Mouse (Mus musculus) heart, postnatal 4 days (tissue): ENCODE measurements around the gene Mtmr10. TPM values are rescaled to one million over a fixed set of nuclear protein-coding genes. Genes with fewer than 3 reads are reported as not detected.

Experiments used
- DNase-seq: peaks from one replicate; pipeline ENCODE4 v3.0.0; 2021
- total RNA-seq, 2 experiments: library from RNA; stranded (reverse); gene quantifications; 2 replicates each; pipeline ENCODE4 v1.2.3; 2021

Mtmr10 gene
- total RNA-seq, 2 experiments from 2014 or later = 13.5 to 13.8 TPM

DNA sequence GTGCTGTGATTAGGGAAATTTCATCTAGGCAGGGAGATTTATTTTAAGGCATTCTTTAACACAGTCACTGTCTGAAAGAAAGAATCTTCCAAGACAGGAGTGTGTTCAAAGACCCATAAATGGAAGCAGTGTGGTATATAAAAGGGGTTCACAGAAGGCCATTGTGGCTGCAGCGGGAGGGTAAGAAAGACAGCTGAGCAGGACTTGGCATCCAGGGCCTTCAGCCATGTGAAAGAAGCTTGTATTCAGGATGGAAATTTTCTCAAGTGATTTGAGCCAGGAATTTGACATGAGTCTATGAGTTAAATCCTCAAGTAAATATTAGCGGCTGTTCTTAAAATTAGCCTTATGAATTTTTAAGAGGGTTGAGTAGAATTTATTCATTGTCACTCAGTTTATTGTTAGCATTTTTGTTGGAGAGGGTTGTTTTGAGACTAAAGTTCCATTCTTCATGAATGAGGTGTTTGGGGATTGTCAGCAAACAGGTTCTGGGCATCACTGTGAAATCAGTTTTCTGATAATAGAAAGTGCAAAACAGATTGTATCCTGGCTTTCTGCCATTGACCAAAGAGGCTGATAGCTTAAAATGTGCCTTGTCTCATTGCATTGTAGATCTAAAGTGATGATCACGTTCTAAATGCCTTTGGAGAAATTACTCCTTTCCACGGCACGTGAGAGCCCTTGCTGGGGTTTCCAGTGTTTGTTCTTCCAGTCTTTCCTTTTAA is 9.0 kb downstream of the Mtmr10 start:
- no peak for DNase-seq

DNA sequence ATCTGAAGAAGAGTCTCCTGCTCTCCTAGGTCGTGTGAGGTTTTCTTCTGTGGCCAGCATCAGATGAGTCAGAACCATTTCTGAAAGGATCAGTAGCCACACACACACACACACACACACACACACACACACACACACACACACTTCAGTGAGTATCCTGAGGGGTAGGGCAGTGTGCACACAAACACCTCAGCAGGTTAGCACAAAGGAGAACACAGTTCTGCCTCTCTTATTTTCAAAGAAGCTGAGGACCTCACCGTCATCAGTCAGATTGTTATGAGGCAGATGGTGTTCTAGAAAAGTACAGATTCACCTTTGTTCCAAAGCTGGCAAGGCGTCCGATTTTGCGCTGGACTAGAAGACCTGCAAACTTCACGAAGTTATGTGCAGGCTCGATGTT is 22.8 kb downstream of the Mtmr10 start:
- DNase-seq = no peak

DNA sequence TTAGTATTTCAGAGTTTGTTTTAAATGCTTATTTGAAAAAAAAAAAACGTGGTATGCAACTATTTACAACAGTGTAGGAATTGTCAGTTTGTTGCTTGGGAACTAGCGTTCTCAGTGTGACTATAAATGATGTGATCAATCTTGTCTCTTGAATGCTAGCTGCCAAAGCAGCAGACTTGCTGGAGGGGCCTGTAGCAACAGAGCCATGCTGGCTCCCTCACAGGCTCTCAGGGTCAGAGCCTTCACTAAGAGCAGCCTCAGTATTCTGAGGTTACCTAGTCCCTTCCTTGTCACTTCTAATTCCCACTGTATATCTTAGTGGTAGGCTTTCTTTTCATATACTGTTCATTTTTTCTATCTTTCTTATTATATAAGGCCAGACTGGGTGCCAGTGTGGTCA is 23.3 kb downstream of the Mtmr10 start:
- DNase-seq = no peak

DNA sequence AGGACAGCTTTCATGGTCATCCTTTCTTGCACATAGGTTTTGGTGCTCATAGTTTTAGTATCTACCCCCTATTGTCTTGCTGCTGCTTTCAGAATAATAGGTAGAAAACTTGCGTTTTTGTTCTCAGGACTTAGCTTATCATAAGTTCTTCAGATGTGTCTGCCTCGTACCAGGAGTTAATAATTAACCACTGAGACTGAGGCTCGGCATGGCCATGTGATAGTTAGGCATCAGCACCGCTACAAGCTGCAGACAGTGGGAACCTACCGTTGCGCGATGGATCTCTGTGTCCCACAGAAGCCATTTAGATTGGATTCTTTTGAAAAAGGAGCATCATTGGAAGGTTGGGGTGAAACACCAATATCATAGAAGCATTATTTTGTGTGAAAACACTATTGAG is 25.4 kb downstream of the Mtmr10 start:
- no peak for DNase-seq

DNA sequence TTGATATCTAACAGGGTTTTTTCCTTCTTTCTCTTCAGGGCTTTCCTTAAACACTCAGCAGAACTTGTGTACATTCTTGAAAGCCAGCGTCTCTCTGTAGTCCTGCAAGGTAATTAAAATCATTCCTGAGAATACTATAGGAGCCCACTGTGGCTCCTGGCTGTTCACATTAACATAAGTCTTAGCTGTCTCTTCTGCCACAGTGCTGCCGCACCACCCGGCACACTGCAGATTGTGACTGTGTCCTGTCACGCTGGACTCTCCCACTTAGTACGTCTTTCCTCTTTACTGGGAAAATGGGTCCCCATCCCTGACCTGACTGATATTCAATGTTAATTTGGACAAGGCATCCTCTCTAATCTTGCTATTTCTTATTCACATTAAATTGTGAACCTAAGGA is 33.7 kb downstream of the Mtmr10 start:
- no peak for DNase-seq

DNA sequence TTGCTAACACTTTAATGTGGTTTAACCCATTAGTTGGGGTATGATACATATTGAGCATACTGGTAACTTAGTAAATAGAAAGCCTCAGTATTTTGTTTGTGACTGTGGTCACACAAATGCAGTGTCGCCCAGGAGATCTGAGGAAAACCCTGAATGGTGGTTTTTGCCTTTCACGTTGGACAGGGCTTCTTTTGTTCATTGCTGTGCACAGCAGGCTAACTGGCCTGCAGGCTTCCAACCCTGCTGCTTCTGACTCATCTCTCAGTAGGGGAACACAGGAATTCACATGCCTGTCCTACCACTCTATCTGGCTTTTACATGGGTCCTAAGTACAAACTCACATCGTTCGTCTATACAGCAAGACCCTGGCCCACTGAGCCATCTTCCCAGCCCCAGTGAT is 34.2 kb downstream of the Mtmr10 start:
- DNase-seq = no peak

DNA sequence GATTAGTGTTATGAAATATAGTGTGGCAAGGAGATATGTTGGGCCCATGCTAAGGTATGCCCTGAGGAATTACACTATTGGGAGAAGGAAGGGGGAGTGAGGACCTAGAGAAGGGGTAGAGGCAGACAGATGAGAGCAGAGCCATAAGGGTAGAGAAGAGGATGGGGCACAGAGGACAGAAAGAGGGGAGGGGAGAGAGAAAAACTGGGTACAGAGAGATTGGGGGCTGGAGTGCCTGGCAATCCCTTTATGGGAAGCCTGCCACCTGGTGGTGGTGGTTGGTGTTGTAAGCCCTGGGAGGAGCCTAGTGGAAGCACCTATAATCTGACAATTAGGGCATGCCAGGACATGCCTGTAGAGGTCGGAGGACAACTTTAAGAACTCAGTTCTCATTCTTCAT is 39.4 kb downstream of the Mtmr10 start:
- peak; percentile 91 for DNase-seq

DNA sequence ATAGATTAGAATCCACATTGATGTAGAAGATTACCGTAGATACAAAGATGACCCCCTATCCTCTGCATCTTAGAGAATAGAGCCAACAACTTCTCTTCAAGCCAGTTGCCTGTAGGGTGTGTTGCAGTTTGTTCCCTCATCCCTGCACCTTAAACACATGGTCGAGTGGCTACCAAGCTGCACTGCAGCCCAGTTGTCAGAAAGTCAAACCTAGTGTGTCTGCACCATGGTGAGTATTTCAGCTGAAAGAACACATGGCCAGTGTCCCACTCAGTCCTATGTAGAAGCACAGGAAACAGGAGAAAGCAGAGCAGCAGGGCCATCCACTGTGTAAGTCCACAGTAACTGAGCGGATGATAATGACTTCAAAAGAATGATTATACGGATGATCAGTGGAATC is 40.0 kb downstream of the Mtmr10 start:
- DNase-seq = no peak

DNA sequence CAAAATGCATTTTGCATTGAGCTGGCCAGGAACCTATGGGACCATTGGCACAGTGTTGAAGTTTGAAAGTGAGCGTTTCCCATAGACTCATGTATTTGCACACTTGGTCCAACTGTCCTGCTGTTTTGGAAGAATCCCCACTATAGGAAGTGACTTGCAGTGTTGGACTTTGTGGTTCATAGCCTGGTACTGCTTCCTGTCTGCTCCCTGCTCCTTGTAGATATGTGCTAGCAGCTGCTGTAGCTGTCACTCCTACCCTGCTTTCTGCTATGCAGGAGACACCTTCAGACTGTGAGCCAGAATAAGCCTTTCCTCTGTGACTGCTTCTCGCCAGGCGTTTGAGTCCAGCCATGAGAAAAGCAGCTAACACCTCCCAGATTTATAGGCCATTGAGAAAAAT is 43.9 kb downstream of the Mtmr10 start:
- no peak for DNase-seq

DNA sequence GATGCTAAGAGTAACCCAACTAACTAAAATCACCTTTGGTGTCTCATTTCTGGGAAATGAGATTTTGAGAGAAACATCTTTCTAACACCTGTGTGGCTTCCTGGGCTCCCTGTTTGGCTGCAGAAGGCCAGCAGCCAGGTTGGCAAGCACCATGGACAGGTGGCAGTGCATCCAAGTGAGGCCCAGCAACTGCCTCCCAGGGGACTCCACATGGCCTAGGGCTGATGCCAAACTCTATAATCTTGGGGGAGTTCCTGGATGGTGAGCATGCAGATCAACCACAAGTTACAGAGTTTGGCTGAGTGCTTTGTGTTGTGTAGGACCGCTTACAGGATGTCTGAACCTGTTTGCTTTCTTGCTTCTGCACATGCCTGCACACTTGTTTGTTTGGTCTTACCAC is 45.2 kb downstream of the Mtmr10 start:
- DNase-seq = no peak

DNA sequence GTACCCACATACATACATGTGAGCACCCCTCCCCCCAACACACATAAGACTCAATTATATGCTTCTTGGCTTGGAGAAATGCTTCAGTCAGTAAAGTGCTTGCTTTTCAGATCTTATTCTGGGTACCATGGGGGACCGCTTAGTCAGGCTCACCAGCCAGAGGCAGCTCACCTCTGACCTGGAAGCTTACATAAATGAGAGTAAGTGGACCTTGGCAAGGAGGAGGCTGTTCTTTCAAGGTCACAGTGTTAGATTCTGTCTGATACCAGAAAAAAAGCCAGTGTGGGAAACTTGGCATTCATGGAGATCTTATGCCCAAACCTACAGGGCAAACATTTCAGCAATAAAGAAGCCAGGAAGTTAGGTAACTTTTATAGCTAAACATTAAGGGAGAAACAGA is 60.4 kb downstream of the Mtmr10 start:
- DNase-seq = no peak

DNA sequence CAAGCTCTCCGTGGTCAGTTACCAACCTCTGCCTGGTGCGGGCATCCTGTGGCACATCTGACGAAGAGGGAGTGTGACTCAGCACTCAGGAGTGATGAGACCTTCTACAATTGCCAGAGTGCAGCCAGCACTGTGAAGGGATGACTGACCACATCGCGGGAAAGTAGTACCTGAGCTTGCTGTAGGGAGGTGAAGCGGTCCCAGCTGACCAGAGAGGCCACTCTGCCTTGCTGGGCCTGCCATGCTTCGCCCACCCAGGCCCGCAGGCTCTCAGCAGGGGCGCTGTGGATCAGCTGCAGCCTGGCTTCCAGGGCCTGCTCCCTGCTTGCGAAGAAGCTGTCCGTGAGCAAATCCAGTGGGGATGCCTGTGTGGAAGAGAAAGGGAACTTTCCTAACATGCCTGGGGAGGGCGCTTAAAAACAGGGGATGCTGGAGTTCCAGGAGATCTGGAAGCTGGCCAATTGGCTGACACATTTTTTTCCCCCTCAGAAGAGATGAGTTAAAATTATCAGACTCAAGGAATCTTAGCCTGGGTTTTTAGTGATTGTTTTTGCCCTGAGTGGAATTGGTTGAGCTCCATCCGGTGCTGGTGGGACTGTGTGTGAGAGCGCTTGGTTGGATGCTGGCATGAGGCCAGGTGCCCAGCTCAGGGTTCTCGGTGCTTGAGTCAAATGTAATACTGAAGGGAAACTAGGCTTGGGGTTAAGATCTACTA is 61.9 kb downstream of the Mtmr10 start:
- DNase-seq = no peak

DNA sequence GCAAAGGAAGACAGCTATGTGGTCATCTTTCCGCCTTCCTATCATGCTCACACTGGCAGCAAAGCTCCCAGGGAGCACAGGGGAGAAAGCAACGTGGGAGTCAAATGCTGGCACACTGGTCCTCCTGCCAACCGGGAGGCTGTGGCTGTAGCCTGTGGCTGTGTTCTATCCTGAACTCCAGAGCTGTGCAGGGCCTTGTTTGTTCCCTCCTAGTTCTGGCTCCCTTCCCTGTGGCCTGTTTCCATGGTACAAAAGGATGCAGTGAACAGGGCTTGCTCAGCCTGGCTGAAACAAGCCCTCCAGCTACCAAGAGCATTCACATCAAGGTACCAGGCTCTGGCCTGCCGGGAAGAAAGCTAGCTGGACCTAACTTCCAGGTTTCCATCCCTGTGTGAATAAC is 63.6 kb downstream of the Mtmr10 start:
- DNase-seq = no peak

DNA sequence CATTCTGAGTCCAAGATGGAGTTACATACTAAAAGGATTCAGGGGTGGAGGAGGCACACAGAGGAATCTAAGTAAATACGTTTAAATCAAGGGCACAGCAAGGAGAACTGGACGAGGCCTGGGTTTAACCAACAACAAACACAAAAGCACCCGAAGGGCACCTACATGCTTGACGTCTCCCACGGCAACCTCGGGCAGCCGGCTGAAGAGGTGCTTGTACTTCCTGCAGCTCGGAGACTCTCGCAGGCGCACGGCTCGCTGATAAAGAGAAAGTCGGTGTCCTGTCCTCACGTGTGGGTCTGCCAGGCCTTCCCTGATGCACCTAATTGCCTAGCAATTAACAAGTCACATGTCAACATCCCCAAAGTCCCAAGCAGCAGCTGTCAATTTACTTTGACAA is 66.8 kb downstream of the Mtmr10 start:
- DNase-seq = no peak

DNA sequence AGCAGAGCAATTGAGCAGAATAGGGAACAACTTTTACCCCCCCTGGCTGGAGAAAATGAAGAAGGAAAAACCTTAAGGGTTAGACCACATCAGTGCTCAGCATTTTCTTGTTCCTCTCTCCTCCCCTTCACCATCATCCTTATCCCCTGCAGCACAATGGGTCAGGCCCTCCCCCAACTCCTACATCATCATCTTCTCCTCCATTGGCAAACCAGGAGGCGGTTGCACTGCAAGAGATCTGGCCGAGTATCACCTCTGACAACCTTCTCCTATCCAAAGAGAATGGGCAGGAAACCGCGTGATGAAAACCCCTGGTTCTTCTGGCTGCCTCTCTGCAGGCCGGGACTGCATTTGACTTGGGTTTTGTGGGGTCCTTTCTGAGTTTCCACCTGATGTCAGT is 69.2 kb downstream of the Mtmr10 start:
- no peak for DNase-seq

DNA sequence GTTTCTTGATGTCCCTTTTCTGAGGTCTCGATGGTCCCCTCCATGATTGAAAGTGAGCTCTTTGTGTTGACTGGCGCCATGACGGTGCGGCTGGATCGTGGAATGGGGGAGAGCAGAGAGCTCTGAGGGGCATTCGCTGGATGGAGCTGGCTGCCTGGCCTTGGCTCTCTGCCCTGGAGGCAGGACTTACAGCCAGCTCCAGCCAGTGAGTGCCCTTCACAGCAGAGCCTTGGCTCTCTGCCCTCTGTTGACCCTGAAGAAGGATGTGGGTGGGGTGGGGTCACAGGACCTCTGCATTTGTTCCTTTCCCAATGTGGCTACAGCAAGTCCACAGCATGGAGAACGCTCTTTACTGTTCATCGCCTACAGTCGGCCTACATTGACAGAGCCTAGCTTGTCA is 70.0 kb downstream of the Mtmr10 start:
- peak; percentile 53 for DNase-seq

DNA sequence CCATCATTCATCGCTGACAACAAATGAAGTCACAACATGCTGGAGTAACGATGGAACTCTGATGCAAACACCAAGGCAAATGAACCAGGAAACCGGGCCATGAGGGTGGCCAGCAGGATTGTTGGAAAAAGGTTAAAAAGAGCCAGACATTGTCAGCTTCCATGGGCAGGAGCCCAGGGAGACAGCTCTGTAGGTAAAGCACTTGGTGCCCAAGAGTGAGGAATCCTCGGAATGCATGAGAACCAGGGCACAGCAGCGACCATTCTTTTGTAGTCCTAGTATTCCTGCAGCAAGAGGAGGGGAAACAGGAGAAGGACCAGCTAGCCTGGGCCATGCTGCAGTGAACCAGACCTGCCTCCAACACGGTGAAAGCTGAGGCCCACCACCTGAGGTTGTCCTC is 71.2 kb downstream of the Mtmr10 start:
- no peak for DNase-seq

DNA sequence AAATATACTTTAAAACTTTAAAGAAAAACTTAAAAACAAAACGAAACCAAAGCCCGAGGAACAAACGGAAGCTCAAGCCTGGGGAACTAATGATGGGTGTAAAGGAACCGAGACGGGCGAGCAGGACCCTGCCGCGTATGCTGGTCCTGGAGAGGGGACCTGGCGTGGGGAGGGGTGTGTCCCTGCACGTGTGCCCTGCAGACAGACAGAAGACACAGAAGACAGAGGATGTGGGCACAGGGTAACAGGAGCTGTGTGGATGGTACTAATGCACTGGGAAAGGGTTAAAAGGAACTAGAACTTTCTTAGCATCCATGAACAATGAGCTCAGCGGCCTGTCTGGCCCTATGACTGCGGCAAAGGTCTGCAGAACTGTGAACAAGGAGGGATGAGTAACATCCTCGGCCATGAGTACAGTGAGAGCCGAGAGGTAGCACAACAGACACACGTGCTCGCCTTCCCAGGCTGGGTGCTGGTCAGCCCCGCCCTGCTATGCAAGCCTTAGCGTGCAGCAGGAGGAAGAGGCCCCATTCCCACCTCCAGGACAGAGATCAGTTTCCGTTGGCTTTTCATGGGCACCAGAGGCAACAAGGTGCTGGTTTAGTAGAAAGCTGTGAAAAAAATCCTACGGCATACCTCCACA is 72.6 kb downstream of the Mtmr10 start:
- DNase-seq = no peak

DNA sequence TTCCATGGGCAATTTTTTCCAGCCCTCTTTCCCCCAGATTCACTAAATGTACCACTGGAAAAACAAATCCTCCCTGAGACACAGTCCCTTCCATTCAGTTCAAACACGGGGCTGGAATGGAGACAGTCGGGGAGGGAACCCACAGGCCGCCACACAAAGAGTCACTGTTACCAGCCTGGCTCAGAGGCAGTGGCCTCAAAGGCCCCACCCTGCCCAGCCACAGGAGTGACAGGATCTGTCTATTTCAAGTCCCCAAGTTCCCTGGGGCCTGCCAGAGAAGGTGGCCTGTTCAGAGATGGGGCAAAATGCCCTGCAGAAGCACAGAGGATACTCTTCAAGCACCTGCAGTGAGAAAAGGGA is 73.1 kb downstream of the Mtmr10 start:
- no peak for DNase-seq

DNA sequence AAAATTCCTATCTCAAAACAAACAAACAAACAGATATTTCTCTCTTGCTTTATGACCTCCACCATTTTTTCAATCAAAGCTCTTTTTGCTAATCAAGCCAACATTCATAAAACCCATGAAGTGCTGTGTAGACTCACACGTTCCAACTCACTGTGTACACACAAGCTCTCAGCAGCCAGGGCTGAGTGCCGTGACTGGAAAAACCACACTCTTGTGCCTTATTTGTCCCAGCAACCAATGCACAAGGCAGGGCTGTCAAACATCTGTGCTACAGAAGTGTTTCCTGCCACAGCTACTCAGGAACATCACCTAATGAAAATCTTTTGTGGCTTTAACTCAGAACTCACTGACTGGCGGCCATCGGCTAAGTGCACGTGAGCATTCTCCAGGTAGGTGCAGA is 78.4 kb downstream of the Mtmr10 start:
- DNase-seq = no peak

DNA sequence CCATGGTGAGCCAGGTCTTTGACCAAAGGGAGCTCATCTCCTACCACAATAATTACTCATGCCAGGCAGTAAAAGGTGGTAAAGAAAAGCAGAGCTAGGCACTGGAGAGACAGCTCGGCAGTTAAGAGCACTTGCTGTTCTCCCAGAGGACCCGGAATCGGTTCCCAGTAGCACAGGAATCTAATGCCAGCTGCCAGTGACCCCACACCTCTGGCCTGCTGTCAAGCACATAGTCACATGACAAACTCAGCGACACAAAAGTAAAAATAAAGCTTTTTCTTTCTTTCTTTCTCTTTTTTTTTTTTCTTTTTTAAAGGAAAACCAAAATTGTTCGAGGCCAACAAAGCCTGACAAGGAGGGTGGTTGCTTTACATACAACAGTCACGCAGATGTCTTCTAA is 82.4 kb downstream of the Mtmr10 start:
- DNase-seq = no peak

DNA sequence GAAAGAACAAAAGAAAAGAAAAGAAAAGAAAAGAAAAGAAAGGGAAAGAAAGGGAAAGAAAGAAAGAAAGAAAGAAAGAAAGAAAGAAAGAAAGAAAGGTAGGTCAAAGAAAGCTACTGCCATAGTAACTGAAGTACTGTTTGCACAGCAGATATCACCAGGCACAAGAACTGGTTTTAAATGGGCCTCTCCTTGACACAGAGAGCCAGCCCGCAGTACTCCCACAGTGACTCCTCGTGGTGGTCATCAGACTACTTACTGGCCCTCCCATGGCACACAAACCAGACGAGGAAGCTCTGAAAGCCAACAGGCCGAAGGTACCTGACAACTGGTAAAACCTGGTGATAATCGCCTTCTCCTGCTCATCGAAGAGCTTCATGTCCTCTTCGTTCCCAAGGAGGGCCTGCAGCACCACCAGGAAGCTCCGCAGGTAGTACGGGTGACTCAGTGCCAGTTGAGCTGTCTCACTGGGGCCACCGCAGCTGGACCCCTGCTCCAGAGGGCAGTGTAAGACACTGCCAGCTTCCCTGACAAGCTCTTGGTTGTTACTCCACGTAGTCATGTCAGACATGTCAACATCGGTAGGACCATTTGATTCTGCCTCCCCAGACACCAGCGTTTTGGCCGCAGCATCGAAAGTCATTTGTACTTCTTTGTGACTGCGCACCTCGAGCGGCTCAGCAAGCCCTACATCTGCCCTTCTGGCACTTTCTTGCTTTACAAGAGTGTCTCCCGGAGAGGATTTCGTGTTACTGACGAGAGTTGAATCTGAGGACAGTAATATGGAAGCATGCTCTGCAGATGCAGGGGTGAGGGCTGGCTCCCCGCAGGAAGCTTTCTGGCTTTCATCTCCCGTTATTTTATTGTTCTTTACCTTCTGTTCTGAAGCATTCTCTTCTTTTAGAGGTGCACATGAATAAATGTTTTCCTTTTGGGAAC is 84.8 kb downstream of the Mtmr10 start:
- no peak for DNase-seq
